Mouse (Mus musculus): Measurements from ENCODE around the gene Etv4. TPM values are rescaled to one million over a fixed set of nuclear protein-coding genes. Genes with fewer than 3 reads are reported as not detected.
A peak's percentile ranks its signal among the peaks of the same experiment; 100 is the strongest.

Gene Etv4
- polyA plus RNA-seq (2015; fragmentation: Nextera tagmentation; extraction: Ambion mirVana): 1.8 and 1.9 TPM in 2 replicates

DNA sequence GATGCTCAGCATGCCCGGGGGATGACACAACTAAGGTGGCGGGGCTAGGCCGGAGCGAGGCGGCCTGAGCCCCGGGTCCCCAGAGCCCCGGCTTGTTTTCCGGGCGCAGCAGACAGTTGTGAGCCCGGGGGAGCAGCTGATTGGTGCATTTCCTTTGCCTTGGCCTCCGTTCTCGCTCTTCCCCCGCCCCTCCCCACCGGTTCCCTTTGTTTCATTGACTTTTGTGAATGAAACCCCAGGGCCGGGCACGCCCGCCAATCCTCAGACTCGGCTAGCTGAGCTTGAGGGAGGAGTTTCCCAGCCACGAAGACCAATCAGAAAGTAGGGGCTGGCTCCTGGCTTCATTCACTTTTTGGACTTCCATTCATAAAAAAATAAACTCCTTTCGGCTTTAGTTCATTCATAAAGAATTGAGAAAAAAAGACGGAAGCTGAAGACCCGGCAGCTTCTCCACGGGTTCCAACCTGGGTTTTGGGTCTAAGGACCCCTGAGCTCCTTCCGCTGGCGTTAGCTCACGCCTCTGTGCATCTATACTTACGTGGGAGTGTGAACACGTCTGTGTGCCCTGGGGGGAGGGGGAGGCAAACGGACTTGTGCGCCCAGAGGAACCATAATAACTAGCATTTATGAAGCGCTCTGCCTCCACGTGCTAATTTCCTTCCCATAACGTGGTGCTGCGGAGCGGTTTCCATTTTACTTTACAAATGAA lies at the start of gene Etv4:
Gene Etv4, minus strand, starts transcription at position 229 of the 709 bp plus-strand sequence.
- H3K36me3 ChIP-seq (ENCODE audit: control insufficient read depth, insufficient read depth): no peaks in the 10 kb centered on the region
- 0 out of 2 replicates have a peak, but pooled peaks cover 2% of the 10 kb centered on the region for H3K4me1 ChIP-seq (replicated peaks; ENCODE audit: control insufficient read depth, insufficient read depth, low read length)
- H3K4me2 ChIP-seq (replicated peaks; ENCODE audit: low read depth): peak within 1 kb of the TSS; percentile 98
- H3K9me3 ChIP-seq (ENCODE audit: control insufficient read depth): no peaks in the 10 kb centered on the region
- H3K27ac ChIP-seq (ENCODE audit: low read depth, low read length): no peak within 1 kb of the TSS
- H3K27me3 ChIP-seq (replicated peaks; ENCODE audit: control insufficient read depth, insufficient read depth, low read length): peaks cover 58% of the 10 kb centered on the region
- no peak for TF ChIP-seq CTCF (IDR thresholded peaks at IDR 0.05; ENCODE audit: low read depth)
- WGBS: 1% methylated on average over 35 of the region's 35 CpGs
- H3K9ac ChIP-seq (ENCODE audit: low read depth, low read length): peak within 1 kb of the TSS; percentile 45
- H3K4me3 ChIP-seq (ENCODE audit: low read depth, low read length): peak within 1 kb of the TSS; percentile 57
- ATAC-seq: peak; percentile 83

DNA sequence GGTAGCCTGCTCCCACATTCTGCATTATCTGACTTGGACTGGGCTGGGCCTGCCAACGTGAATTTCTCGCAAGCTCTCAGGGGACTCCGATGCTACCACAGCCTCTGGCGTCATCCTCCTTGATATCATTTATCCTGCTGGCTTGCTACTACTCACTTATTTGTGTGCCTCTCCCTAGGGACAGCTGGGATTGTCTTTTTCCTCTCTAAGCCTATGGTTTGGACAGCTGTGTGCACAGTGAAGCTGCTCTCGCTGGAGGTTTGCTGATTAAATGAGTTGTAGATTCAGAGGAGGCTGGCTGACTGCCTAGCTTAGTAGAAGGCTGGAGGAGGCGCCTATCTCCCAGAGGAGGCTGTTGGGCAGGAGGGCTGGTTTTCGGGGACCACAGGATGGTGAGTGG lies 46.8 kb upstream of the Etv4 start:
- H3K9ac ChIP-seq (ENCODE audit: low read depth, low read length): no peak overlapping the region
- TF ChIP-seq CTCF (IDR thresholded peaks at IDR 0.05; ENCODE audit: low read depth): no peak
- H3K9me3 ChIP-seq (ENCODE audit: control insufficient read depth): no peaks in the 10 kb centered on the region
- no peaks in the 10 kb centered on the region; the same call in 1 of the 2 replicates for H3K27me3 ChIP-seq (replicated peaks; ENCODE audit: control insufficient read depth, insufficient read depth, low read length)
- no peak overlapping the region for H3K4me3 ChIP-seq (ENCODE audit: low read depth, low read length)
- no peaks in the 10 kb centered on the region for H3K36me3 ChIP-seq (ENCODE audit: control insufficient read depth, insufficient read depth)
- H3K27ac ChIP-seq (ENCODE audit: low read depth, low read length): no peak overlapping the region
- no peak for ATAC-seq
- no peaks in the 10 kb centered on the region for H3K4me1 ChIP-seq (replicated peaks; ENCODE audit: control insufficient read depth, insufficient read depth, low read length)
- 55% methylated on average over 7 of the region's 7 CpGs for WGBS
- H3K4me2 ChIP-seq (replicated peaks; ENCODE audit: low read depth): no peak overlapping the region

DNA sequence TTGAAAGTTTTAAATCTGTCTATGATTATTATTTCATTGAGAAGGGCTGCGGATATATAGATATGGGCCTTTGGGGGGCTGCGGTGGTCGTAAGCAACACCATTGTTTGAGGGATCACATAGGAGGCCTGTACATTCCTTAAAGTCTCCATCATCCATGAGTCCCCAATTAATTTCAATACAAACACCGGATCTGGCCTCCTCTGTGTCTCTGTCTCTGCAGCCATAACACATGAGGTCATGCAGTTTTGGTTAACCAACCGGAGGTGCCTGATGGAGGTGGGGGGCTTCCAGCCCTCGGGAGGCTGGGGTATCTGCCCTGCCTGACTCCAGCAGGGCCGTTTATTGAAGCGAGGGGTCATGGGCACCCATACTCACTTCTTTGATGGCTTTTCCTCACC lies 45.4 kb upstream of the Etv4 start:
- WGBS: 64% methylated on average over 8 of the region's 8 CpGs
- no peaks in the 10 kb centered on the region for H3K9me3 ChIP-seq (ENCODE audit: control insufficient read depth)
- H3K27me3 ChIP-seq (replicated peaks; ENCODE audit: control insufficient read depth, insufficient read depth, low read length): no peaks in the 10 kb centered on the region; the same call in 1 of the 2 replicates
- no peak for TF ChIP-seq CTCF (IDR thresholded peaks at IDR 0.05; ENCODE audit: low read depth)
- no peaks in the 10 kb centered on the region for H3K4me1 ChIP-seq (replicated peaks; ENCODE audit: control insufficient read depth, insufficient read depth, low read length)
- no peak overlapping the region for H3K27ac ChIP-seq (ENCODE audit: low read depth, low read length)
- no peak overlapping the region for H3K4me3 ChIP-seq (ENCODE audit: low read depth, low read length)
- H3K36me3 ChIP-seq (ENCODE audit: control insufficient read depth, insufficient read depth): no peaks in the 10 kb centered on the region
- no peak overlapping the region for H3K9ac ChIP-seq (ENCODE audit: low read depth, low read length)
- no peak for ATAC-seq
- no peak overlapping the region for H3K4me2 ChIP-seq (replicated peaks; ENCODE audit: low read depth)

DNA sequence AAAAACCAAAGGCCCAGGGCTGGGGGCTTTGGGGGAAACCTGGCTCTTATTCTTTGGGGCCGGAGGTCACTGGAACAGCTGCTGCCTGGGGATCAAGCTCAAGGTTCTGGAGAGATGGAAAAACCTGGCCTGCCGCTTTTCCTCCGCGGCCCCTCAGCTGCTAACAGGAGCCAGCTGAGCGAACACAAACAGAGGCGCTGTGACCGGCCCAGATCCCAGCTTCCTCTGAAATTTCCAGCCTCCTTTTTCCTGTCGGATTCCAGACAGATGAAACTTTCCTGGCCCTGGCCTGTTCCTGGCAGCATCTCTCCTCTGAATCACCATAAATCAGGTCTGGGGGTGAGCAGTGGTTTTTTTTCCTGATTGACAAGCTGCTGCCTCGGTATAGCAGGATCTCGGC lies 44.9 kb upstream of the Etv4 start:
- Histone ChIP-seq H3K4me2 (replicated peaks; ENCODE audit: low read depth) (peak overlapping the region; percentile 24), H3K27ac (ENCODE audit: low read depth, low read length) (no peak overlapping the region; the same call in 1 of the 2 replicates), H3K36me3 (ENCODE audit: control insufficient read depth, insufficient read depth) (no peaks in the 10 kb centered on the region), H3K4me3 (ENCODE audit: low read depth, low read length) (no peak overlapping the region), H3K9me3 (ENCODE audit: control insufficient read depth) (no peaks in the 10 kb centered on the region), H3K9ac (ENCODE audit: low read depth, low read length) (no peak overlapping the region), H3K27me3 (replicated peaks; ENCODE audit: control insufficient read depth, insufficient read depth, low read length) (no peaks in the 10 kb centered on the region; the same call in 1 of the 2 replicates), H3K4me1 (replicated peaks; ENCODE audit: control insufficient read depth, insufficient read depth, low read length) (no peaks in the 10 kb centered on the region)
- TF ChIP-seq CTCF (IDR thresholded peaks at IDR 0.05; ENCODE audit: low read depth): no peak
- ATAC-seq: no peak
- WGBS: 10% methylated on average over 10 of the region's 10 CpGs

DNA sequence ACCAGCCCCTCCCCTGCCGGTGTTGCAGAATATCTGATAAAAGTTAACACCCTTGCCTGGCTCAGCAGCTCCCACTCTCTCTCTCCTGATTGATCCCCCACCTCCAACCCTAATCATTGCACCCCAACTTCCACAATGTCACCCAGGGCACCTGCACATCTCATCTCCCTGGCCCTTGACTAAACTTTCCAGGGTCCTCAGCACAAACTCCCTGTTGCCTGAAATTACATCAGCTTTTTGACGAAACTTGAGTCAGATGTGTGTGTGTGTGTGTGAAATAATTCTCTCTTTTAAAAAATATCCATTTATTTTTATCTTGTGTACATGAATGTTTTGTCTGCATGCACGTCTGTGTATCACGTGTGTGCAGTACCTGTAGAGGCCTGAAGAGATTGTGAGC lies 43.5 kb upstream of the Etv4 start:
- H3K27ac ChIP-seq (ENCODE audit: low read depth, low read length): no peak overlapping the region
- no peak overlapping the region for H3K4me2 ChIP-seq (replicated peaks; ENCODE audit: low read depth)
- no peaks in the 10 kb centered on the region for H3K4me1 ChIP-seq (replicated peaks; ENCODE audit: control insufficient read depth, insufficient read depth, low read length)
- 84% methylated on average over 4 of the region's 4 CpGs for WGBS
- no peak for ATAC-seq
- no peak overlapping the region for H3K4me3 ChIP-seq (ENCODE audit: low read depth, low read length)
- no peaks in the 10 kb centered on the region for H3K9me3 ChIP-seq (ENCODE audit: control insufficient read depth)
- no peaks in the 10 kb centered on the region; the same call in 1 of the 2 replicates for H3K27me3 ChIP-seq (replicated peaks; ENCODE audit: control insufficient read depth, insufficient read depth, low read length)
- no peak for TF ChIP-seq CTCF (IDR thresholded peaks at IDR 0.05; ENCODE audit: low read depth)
- H3K36me3 ChIP-seq (ENCODE audit: control insufficient read depth, insufficient read depth): no peaks in the 10 kb centered on the region
- H3K9ac ChIP-seq (ENCODE audit: low read depth, low read length): no peak overlapping the region

DNA sequence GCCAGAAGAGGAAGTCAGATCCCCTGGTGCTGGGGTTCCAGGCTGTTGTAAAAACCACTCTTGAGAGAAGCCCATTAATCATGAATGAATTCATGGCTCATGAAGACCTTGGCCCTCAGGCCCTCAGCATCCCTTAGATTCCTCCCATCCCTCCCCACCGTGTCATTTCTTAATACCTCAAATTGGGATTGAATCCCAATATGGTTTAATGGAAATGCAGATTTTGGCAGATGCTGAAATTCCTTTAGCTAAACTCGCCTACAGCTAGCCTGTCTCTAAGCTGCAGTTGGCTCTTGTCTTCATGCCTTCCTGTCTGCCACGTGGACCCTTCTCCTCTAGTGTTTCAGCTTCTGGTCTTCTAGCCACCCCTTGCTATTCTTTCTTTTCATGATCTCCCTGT lies 38.0 kb upstream of the Etv4 start:
- no peak for ATAC-seq
- 66% methylated on average over 3 of the region's 3 CpGs for WGBS
- Histone ChIP-seq H3K4me2 (replicated peaks; ENCODE audit: low read depth) (no peak overlapping the region), H3K4me1 (replicated peaks; ENCODE audit: control insufficient read depth, insufficient read depth, low read length) (no peaks in the 10 kb centered on the region), H3K9ac (ENCODE audit: low read depth, low read length) (no peak overlapping the region), H3K9me3 (ENCODE audit: control insufficient read depth) (no peaks in the 10 kb centered on the region), H3K27me3 (replicated peaks; ENCODE audit: control insufficient read depth, insufficient read depth, low read length) (no peaks in the 10 kb centered on the region), H3K4me3 (ENCODE audit: low read depth, low read length) (no peak overlapping the region), H3K27ac (ENCODE audit: low read depth, low read length) (no peak overlapping the region), H3K36me3 (ENCODE audit: control insufficient read depth, insufficient read depth) (no peaks in the 10 kb centered on the region)
- no peak for TF ChIP-seq CTCF (IDR thresholded peaks at IDR 0.05; ENCODE audit: low read depth)

Data from intestine, postnatal 0 days (tissue).